Mouse (Mus musculus) hindbrain, embryonic 15.5 days (tissue): ENCODE measurements at regions not wholly inside any gene's neighbourhood (a gene's known extent, or its start where the extent isn't known, plus 50 kb on each side); places are given as distances from the start of the nearest gene placed in this dataset.

ENCODE experiments used
- ATAC-seq: fragments of 200-750 bp; cut with Nextera tagmentation; 2 replicates; pipeline ENCODE4 v1.8.0; 2017; ENCODE audit warnings: low read depth, moderate number of reproducible peaks, moderate TSS enrichment; ENCODE audit not compliant: low FRiP score
- H3K27ac ChIP-seq: fragments of 300-500 bp; sonication (generic); replicated peaks from 2 replicates; pipeline ENCODE4 v1.5.1; 2015; ENCODE audit warnings: mild to moderate bottlenecking, inconsistent platforms
- H3K27me3 ChIP-seq: fragments of 300-500 bp; sonication (generic); 2 replicates; pipeline ENCODE4 v1.6.1; 2015; ENCODE audit warnings: control low read depth, inconsistent platforms
- H3K36me3 ChIP-seq: fragments of 300-500 bp; sonication (generic); 2 replicates; pipeline ENCODE4 v1.6.1; 2015; ENCODE audit warnings: control low read depth, inconsistent platforms
- H3K4me1 ChIP-seq: fragments of 300-500 bp; sonication (generic); replicated peaks from 2 replicates; pipeline ENCODE4 v1.6.1; 2015; ENCODE audit warnings: control low read depth, inconsistent platforms
- H3K4me2 ChIP-seq: fragments of 300-500 bp; sonication (generic); 2 replicates; pipeline ENCODE4 v1.6.1; 2015; ENCODE audit warnings: moderate library complexity, mild to moderate bottlenecking, inconsistent platforms
- H3K4me3 ChIP-seq: fragments of 300-500 bp; sonication (generic); 2 replicates; pipeline ENCODE4 v1.5.1; 2015; ENCODE audit warnings: mild to moderate bottlenecking, inconsistent platforms
- H3K9ac ChIP-seq: fragments of 300-500 bp; sonication (generic); 2 replicates; pipeline ENCODE4 v1.6.1; 2015; ENCODE audit warnings: inconsistent platforms
- H3K9me3 ChIP-seq: fragments of 300-500 bp; sonication (generic); 2 replicates; pipeline ENCODE4 v1.6.1; 2016; ENCODE audit warnings: control low read depth, inconsistent platforms
- WGBS: fragments of 180-500 bp; shearing (Covaris S2); methylation state at CpG from one replicate; pipeline ENCODE4 v1.1.7; 2015; 5-methylcytosine and 5-hydroxymethylcytosine counted together

GRCm38 (mm10) chr12:39830530-39830929 is 207.3 kb downstream of the Arl4a start:
- no peaks in the 10 kb centered on the region for H3K27me3 ChIP-seq
- H3K36me3 ChIP-seq = no peaks in the 10 kb centered on the region
- no peak overlapping the region for H3K4me3 ChIP-seq
- H3K9ac ChIP-seq = no peak overlapping the region
- no peaks in the 10 kb centered on the region for H3K9me3 ChIP-seq
- WGBS = 80% methylated on average over 4 of the region's 4 CpGs
- H3K4me1 ChIP-seq = no peaks in the 10 kb centered on the region
- no peak overlapping the region for H3K4me2 ChIP-seq
- no peak for ATAC-seq
- no peak overlapping the region for H3K27ac ChIP-seq

- H3K36me3 ChIP-seq = no peaks in the 10 kb centered on the region
Observed at GRCm38 (mm10) chr12:39822671-39823070, 215.2 kb downstream of the Arl4a start.

DNA sequence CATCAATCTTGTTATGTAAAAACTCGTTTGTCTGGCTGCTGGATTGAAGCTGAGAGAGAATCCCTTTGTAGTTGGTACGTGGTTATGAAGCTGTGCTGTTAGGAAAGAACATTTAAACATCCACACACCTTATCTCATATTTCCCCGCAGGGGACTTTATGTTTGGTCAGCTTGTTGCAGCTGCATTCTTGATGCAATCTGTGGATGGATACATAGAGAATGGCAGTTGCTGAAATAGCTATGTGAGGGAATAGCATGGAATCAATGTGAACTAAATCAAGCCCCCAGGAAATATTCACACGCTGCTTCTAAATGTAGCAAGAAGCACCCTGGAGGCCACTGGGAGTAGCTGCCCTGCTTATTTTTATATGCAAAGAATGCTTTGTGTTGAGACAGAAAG is 236.3 kb downstream of the Arl4a start:
- Histone ChIP-seq H3K4me3 (no peak overlapping the region), H3K4me1 (no peaks in the 10 kb centered on the region), H3K9me3 (no peaks in the 10 kb centered on the region), H3K27me3 (no peaks in the 10 kb centered on the region), H3K27ac (no peak overlapping the region), H3K36me3 (no peaks in the 10 kb centered on the region), H3K4me2 (no peak overlapping the region), H3K9ac (no peak overlapping the region)
- 48% methylated on average over 4 of the region's 4 CpGs for WGBS
- no peak for ATAC-seq

More at GRCm38 (mm10) chr12:39822671-39823070, 215.2 kb downstream of the Arl4a start:
- Histone ChIP-seq H3K9me3 (no peaks in the 10 kb centered on the region), H3K27ac (no peak overlapping the region), H3K27me3 (no peaks in the 10 kb centered on the region), H3K4me2 (no peak overlapping the region), H3K4me1 (no peaks in the 10 kb centered on the region), H3K9ac (no peak overlapping the region), H3K4me3 (no peak overlapping the region)
- 72% methylated on average over 3 of the region's 3 CpGs for WGBS
- no peak for ATAC-seq

- Histone ChIP-seq H3K4me2 (no peak overlapping the region), H3K27ac (no peak overlapping the region), H3K4me3 (no peak overlapping the region), H3K4me1 (no peaks in the 10 kb centered on the region), H3K9me3 (no peaks in the 10 kb centered on the region), H3K36me3 (no peaks in the 10 kb centered on the region), H3K9ac (no peak overlapping the region), H3K27me3 (no peaks in the 10 kb centered on the region)
- ATAC-seq = no peak
- 77% methylated on average over 2 of the region's 2 CpGs for WGBS
Observed at GRCm38 (mm10) chr12:39797843-39798242, 240.0 kb downstream of the Arl4a start.

- H3K27ac ChIP-seq = no peak overlapping the region
- H3K4me2 ChIP-seq = no peak overlapping the region
- no peak; the same call in 1 of the 2 replicates for ATAC-seq
- no peaks in the 10 kb centered on the region for H3K36me3 ChIP-seq
- no peaks in the 10 kb centered on the region for H3K27me3 ChIP-seq
- H3K4me3 ChIP-seq = no peak overlapping the region
- no peak overlapping the region for H3K9ac ChIP-seq
- WGBS = 48% methylated on average over 3 of the region's 3 CpGs
- no peaks in the 10 kb centered on the region for H3K9me3 ChIP-seq
- no peaks in the 10 kb centered on the region for H3K4me1 ChIP-seq
Observed at GRCm38 (mm10) chr12:39796939-39797338, 240.9 kb downstream of the Arl4a start.

GRCm38 (mm10) chr12:39785026-39785425 is 252.8 kb downstream of the Arl4a start:
- Histone ChIP-seq H3K4me3 (no peak overlapping the region), H3K4me1 (no peaks in the 10 kb centered on the region), H3K9ac (no peak overlapping the region), H3K27me3 (no peaks in the 10 kb centered on the region), H3K36me3 (no peaks in the 10 kb centered on the region), H3K4me2 (no peak overlapping the region), H3K27ac (no peak overlapping the region), H3K9me3 (no peaks in the 10 kb centered on the region)
- no peak for ATAC-seq
- 83% methylated on average over 3 of the region's 3 CpGs for WGBS

DNA sequence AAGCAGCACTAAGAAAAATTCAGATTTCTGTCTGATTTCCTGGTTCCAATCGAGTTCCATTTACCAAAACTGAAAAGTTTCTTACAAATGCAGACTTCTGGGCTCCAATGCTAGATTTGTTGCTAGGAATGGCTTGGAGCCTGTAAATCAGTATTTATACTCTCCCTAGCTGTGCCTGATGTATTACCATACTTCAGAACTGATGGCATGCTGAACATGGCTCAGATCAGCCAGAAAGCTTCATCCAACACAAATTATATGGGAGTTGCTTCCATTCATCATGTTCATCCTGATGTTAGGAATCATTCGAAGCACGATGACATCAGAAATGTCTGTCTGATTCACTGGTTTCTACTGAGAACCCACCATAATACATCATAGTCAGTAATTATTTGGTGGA is 253.3 kb downstream of the Arl4a start:
- ATAC-seq = no peak
- 86% methylated on average over 3 of the region's 3 CpGs for WGBS
- no peaks in the 10 kb centered on the region for H3K9me3 ChIP-seq

DNA sequence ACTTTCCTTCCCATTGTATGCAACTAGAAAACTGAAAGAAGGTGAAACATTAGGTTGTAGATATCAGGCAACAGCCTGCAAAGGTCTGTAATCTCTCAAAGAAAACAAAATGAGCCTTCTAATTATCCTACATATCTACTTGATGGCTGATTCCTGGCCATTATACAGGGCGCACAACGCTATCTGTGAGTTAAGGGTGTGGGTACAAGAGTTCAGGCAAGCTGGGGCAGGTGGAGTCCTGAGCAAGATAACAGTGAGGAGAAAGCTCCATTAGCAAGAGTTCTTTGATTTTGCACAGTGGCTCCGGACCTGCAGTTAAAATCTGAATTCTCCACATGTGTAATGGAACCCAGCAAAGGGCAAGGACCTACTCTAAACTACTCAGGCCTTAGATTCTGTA is 261.7 kb downstream of the Arl4a start:
- Histone ChIP-seq H3K27me3 (no peaks in the 10 kb centered on the region), H3K27ac (no peak overlapping the region), H3K4me3 (no peak overlapping the region), H3K9ac (no peak overlapping the region), H3K36me3 (no peaks in the 10 kb centered on the region), H3K4me1 (no peaks in the 10 kb centered on the region), H3K9me3 (no peaks in the 10 kb centered on the region), H3K4me2 (no peak overlapping the region)
- 92% methylated on average over 3 of the region's 3 CpGs for WGBS
- no peak for ATAC-seq

More for the DNA sequence above, 253.3 kb downstream of the Arl4a start:
- Histone ChIP-seq H3K4me2 (no peak overlapping the region), H3K36me3 (no peaks in the 10 kb centered on the region), H3K4me3 (no peak overlapping the region), H3K4me1 (no peaks in the 10 kb centered on the region), H3K27me3 (no peaks in the 10 kb centered on the region), H3K9ac (no peak overlapping the region), H3K27ac (no peak overlapping the region)

DNA sequence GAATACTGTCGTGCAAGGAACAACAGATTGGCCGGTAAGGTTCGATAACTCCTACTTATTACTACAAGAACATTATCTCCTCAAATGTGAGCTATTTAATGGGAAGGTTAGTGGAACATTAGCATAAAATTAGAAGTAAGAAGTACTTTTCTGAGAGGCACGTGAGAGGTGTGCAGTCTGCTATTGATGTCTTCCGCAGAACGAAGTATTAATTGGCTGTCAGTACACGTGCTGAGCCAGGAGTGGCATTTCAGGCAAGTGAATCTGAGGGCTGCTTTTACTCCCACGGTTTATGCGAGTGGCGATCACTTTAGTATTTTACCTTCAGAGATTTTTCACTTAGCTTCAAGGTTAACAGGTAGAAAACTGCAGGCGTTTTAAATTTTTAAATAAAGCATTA is 270.8 kb downstream of the Arl4a start:
- no peaks in the 10 kb centered on the region for H3K27me3 ChIP-seq
- no peaks in the 10 kb centered on the region for H3K36me3 ChIP-seq
- H3K4me2 ChIP-seq = no peak overlapping the region
- no peaks in the 10 kb centered on the region for H3K9me3 ChIP-seq
- H3K4me3 ChIP-seq = no peak overlapping the region
- H3K27ac ChIP-seq = no peak overlapping the region
- no peak overlapping the region for H3K9ac ChIP-seq
- ATAC-seq = no peak
- H3K4me1 ChIP-seq = no peaks in the 10 kb centered on the region
- 79% methylated on average over 11 of the region's 11 CpGs for whole genome bisulfite sequencing

- H3K27me3 ChIP-seq = no peaks in the 10 kb centered on the region
- no peak overlapping the region for H3K4me2 ChIP-seq
- no peak overlapping the region for H3K27ac ChIP-seq
- 84% methylated on average over 3 of the region's 3 CpGs for WGBS
- H3K9me3 ChIP-seq = no peaks in the 10 kb centered on the region
- no peak for ATAC-seq
- no peak overlapping the region for H3K4me3 ChIP-seq
- no peaks in the 10 kb centered on the region for H3K4me1 ChIP-seq
- H3K36me3 ChIP-seq = no peaks in the 10 kb centered on the region
- no peak overlapping the region for H3K9ac ChIP-seq
Observed at GRCm38 (mm10) chr12:39763529-39763928, 274.3 kb downstream of the Arl4a start.

DNA sequence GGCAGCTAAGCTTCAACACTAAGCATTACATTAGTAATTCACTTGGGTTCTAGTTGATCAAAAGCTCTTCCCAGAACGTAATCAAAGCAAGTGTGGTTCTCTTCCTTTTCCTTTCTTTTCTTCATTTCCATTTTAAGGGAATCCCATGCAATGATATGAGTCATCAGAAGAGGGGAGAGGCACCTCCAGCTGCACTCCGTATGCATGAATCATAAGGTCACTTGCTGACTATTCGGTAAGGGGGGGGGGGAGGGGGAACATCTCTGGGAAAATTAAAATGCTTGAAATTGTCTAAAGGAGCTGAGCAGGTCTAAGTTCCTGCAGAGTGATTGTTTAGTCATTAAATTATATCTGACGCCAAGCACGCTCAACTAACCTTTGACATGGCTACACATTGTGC is 275.9 kb downstream of the Arl4a start:
- 60% methylated on average over 5 of the region's 5 CpGs for WGBS

DNA sequence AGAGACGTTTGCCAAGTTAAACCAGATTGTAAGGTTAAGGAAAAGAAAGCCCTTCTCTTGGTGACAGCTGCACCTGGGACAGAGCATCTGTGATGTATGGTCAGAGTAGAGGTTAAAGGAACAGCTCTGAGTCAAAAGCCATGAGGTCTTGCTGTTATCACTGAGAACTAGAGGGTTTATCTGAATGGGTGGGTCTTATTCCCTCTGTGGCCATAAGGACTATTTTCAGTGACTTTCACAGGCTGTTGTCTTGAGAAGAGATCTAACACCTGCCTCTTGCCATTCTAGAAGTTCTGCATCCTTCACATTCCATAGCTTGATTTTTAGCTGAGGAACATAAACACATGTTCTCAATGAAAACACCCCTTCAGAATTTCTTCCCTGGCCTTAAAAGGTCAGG is 276.5 kb downstream of the Arl4a start:
- Histone ChIP-seq H3K27me3 (no peaks in the 10 kb centered on the region), H3K27ac (no peak overlapping the region), H3K4me1 (no peaks in the 10 kb centered on the region), H3K9me3 (no peaks in the 10 kb centered on the region), H3K9ac (no peak overlapping the region), H3K36me3 (no peaks in the 10 kb centered on the region), H3K4me3 (no peak overlapping the region), H3K4me2 (no peak overlapping the region)
- no peak for ATAC-seq
- 71% methylated on average over 1 of the region's 1 CpGs for WGBS

More for the DNA sequence above, 275.9 kb downstream of the Arl4a start:
- Histone ChIP-seq H3K36me3 (no peaks in the 10 kb centered on the region), H3K4me3 (no peak overlapping the region), H3K4me1 (no peaks in the 10 kb centered on the region), H3K27me3 (no peaks in the 10 kb centered on the region), H3K9me3 (no peaks in the 10 kb centered on the region), H3K9ac (no peak overlapping the region), H3K4me2 (no peak overlapping the region), H3K27ac (no peak overlapping the region)
- ATAC-seq = no peak

DNA sequence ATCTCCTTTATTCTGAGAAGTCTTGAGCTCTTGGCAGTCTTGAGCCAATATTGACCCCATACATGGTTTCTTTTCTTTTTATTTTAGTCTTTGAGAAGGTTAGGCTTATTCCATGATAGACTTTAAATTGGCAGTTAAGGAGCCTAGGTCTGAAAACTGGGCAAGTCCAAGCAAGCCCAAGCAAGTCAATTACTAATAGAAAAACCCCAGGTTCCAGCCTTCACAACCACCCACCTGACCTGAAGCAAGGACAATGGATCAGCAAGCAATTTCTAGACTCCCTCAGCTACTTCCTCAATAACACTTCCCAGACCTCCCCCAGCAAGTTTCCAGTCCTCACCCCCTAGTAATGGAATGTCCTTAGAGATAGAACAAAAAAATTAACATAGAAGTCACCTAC is 279.9 kb downstream of the Arl4a start:
- Histone ChIP-seq H3K9me3 (no peaks in the 10 kb centered on the region), H3K9ac (no peak overlapping the region), H3K4me1 (no peaks in the 10 kb centered on the region), H3K27me3 (no peaks in the 10 kb centered on the region), H3K27ac (no peak overlapping the region), H3K36me3 (no peaks in the 10 kb centered on the region), H3K4me2 (no peak overlapping the region), H3K4me3 (no peak overlapping the region)
- ATAC-seq = no peak
